Mouse (Mus musculus) midbrain, embryonic 12.5 days (tissue): Measurements from ENCODE around the gene Mef2a. TPM values are rescaled to one million over a fixed set of nuclear protein-coding genes. Genes with fewer than 3 reads are reported as not detected.
A peak's percentile ranks its signal among the peaks of the same experiment; 100 is the strongest.

Experiments
- ATAC-seq: fragments of 200-750 bp; cut with Nextera tagmentation; 2 replicates; pipeline ENCODE4 v1.8.0; 2017; ENCODE audit warnings: low read depth, moderate TSS enrichment, moderate library complexity; ENCODE audit not compliant: low FRiP score
- H3K27ac ChIP-seq: fragments of 300-500 bp; sonication (generic); replicated peaks from 2 replicates; pipeline ENCODE4 v1.5.1; 2016; ENCODE audit warnings: mild to moderate bottlenecking
- H3K27me3 ChIP-seq: fragments of 300-500 bp; sonication (generic); 2 replicates; pipeline ENCODE4 v1.6.1; 2016; ENCODE audit warnings: mild to moderate bottlenecking
- H3K36me3 ChIP-seq: fragments of 300-500 bp; sonication (generic); 2 replicates; pipeline ENCODE4 v1.6.1; 2016
- H3K4me1 ChIP-seq: fragments of 300-500 bp; sonication (generic); 2 replicates; pipeline ENCODE4 v1.6.1; 2016
- H3K4me2 ChIP-seq: fragments of 300-500 bp; sonication (generic); replicated peaks from 2 replicates; pipeline ENCODE4 v1.6.1; 2016; ENCODE audit warnings: mild to moderate bottlenecking, moderate library complexity
- H3K4me3 ChIP-seq: fragments of 300-500 bp; sonication (generic); 2 replicates; pipeline ENCODE4 v1.5.1; 2016; ENCODE audit warnings: mild to moderate bottlenecking
- H3K9ac ChIP-seq: fragments of 300-500 bp; sonication (generic); replicated peaks from 2 replicates; pipeline ENCODE4 v1.6.1; 2016; ENCODE audit warnings: mild to moderate bottlenecking, moderate library complexity
- H3K9me3 ChIP-seq: fragments of 300-500 bp; sonication (generic); 2 replicates; pipeline ENCODE4 v1.6.1; 2016; ENCODE audit warnings: mild to moderate bottlenecking
- WGBS: fragments of 180-500 bp; shearing (Covaris S2); methylation state at CpG from one replicate; pipeline ENCODE4 v1.1.7; 2016; 5-methylcytosine and 5-hydroxymethylcytosine counted together
- polyA plus RNA-seq: library from polyadenylated mRNA; unstranded; fragments of >200 nt; fragmentation: Nextera tagmentation; extraction: Ambion mirVana; gene quantifications from 2 replicates; pipeline ENCODE4 v1.2.1, GENCODE M21; 2016

Mef2a gene
- polyA plus RNA-seq = 29.7 and 32.0 TPM in 2 replicates

- peak; percentile 94 for ATAC-seq
- H3K9me3 ChIP-seq = no peaks in the 10 kb centered on the region
- no peaks in the 10 kb centered on the region; the same call in 1 of the 2 replicates for H3K27me3 ChIP-seq
- H3K4me1 ChIP-seq = peaks cover 15% of the 10 kb centered on the region
- H3K4me3 ChIP-seq = peak within 1 kb of the TSS; percentile 92
- peak within 1 kb of the TSS; percentile 96 for H3K9ac ChIP-seq
- H3K27ac ChIP-seq = peak within 1 kb of the TSS; percentile 98
- peak within 1 kb of the TSS; percentile 86 for H3K4me2 ChIP-seq
- WGBS = under 1% methylated on average over 81 of the region's 89 CpGs
- H3K36me3 ChIP-seq = no peaks in the 10 kb centered on the region
Measured at GRCm38 (mm10) chr7:67372729-67373583, at the start of gene Mef2a. Gene Mef2a (minus strand): TSS chr7:67372858.

GRCm38 (mm10) chr7:67421476-67422186, 49.0 kb upstream of the Mef2a start:
- Histone ChIP-seq H3K4me2 (no peak overlapping the region), H3K27ac (no peak overlapping the region), H3K9ac (no peak overlapping the region), H3K4me3 (no peak overlapping the region), H3K36me3 (no peaks in the 10 kb centered on the region), H3K9me3 (no peaks in the 10 kb centered on the region), H3K27me3 (no peaks in the 10 kb centered on the region), H3K4me1 (0 out of 2 replicates have a peak, but pooled peaks cover 3% of the 10 kb centered on the region)
- 82% methylated on average over 12 of the region's 12 CpGs for WGBS
- no peak for ATAC-seq

GRCm38 (mm10) chr7:67421088-67421475, 48.4 kb upstream of the Mef2a start:
- ATAC-seq = no peak

DNA sequence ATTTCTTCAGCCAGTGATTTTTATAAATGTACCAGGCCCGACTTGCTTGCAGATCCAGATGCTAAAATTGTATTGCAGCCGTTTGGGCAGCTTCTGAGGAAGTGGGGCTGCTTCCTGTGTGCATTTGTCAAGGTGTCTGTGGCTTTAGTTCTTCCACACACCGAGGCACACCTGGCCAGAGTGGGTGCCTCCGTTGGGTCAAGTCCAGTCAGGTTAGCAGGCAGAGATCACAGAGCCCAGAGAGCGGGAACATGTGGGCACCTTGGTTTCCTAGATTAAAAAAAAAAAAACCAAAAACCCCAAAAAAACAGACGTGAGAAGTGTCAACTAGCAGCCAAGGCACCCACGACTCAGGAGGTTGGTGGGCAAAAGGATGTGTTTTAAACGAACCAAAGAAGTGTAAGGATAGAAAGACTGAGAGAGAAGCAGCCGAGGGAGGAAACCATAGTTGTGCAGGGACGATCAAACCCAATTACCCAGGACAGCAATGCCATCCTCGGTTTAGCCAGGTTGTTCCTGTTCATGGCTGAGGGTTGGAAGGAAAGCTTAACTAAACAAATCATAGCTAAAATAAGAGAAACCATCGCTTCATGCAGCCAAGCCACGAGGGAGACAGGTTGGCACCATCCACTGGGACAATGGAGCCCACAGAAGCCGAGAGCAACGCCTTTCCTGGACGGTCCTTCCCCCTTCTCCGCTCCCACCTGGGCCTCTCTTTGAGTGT, 47.1 kb upstream of the Mef2a start:
- no peaks in the 10 kb centered on the region for H3K27me3 ChIP-seq
- no peak overlapping the region for H3K4me3 ChIP-seq
- H3K9me3 ChIP-seq = no peaks in the 10 kb centered on the region
- H3K27ac ChIP-seq = no peak overlapping the region
- H3K36me3 ChIP-seq = no peaks in the 10 kb centered on the region
- ATAC-seq = no peak
- no peak overlapping the region for H3K4me2 ChIP-seq
- 0 out of 2 replicates have a peak, but pooled peaks cover 3% of the 10 kb centered on the region for H3K4me1 ChIP-seq
- H3K9ac ChIP-seq = no peak overlapping the region
- WGBS = 88% methylated on average over 17 of the region's 17 CpGs

More at GRCm38 (mm10) chr7:67421088-67421475, 48.4 kb upstream of the Mef2a start:
- Histone ChIP-seq H3K9ac (no peak overlapping the region), H3K36me3 (no peaks in the 10 kb centered on the region), H3K9me3 (no peaks in the 10 kb centered on the region), H3K27ac (no peak overlapping the region), H3K4me3 (no peak overlapping the region), H3K4me1 (0 out of 2 replicates have a peak, but pooled peaks cover 3% of the 10 kb centered on the region), H3K27me3 (no peaks in the 10 kb centered on the region), H3K4me2 (no peak overlapping the region)
- 73% methylated on average over 3 of the region's 3 CpGs for WGBS

- H3K4me3 ChIP-seq = no peak overlapping the region
- WGBS = 97% methylated on average over 5 of the region's 5 CpGs
- no peak overlapping the region for H3K27ac ChIP-seq
- no peak overlapping the region for H3K9ac ChIP-seq
- no peak overlapping the region for H3K4me2 ChIP-seq
- no peaks in the 10 kb centered on the region for H3K9me3 ChIP-seq
- H3K4me1 ChIP-seq = 0 out of 2 replicates have a peak, but pooled peaks cover 3% of the 10 kb centered on the region
- H3K36me3 ChIP-seq = no peaks in the 10 kb centered on the region
- H3K27me3 ChIP-seq = no peaks in the 10 kb centered on the region
- ATAC-seq = no peak
Measured at GRCm38 (mm10) chr7:67418122-67418521, 45.5 kb upstream of the Mef2a start.

GRCm38 (mm10) chr7:67414766-67415165, 42.1 kb upstream of the Mef2a start:
- no peaks in the 10 kb centered on the region for H3K36me3 ChIP-seq
- no peaks in the 10 kb centered on the region for H3K27me3 ChIP-seq
- H3K4me1 ChIP-seq = no peaks in the 10 kb centered on the region
- H3K9me3 ChIP-seq = no peaks in the 10 kb centered on the region
- no peak overlapping the region for H3K27ac ChIP-seq
- ATAC-seq = no peak
- no peak overlapping the region for H3K4me3 ChIP-seq
- H3K9ac ChIP-seq = no peak overlapping the region
- 88% methylated on average over 8 of the region's 8 CpGs for whole genome bisulfite sequencing
- no peak overlapping the region for H3K4me2 ChIP-seq

GRCm38 (mm10) chr7:67412686-67413085, 40.0 kb upstream of the Mef2a start:
- no peaks in the 10 kb centered on the region for H3K27me3 ChIP-seq
- ATAC-seq = no peak
- no peaks in the 10 kb centered on the region for H3K4me1 ChIP-seq
- no peak overlapping the region for H3K4me2 ChIP-seq
- H3K4me3 ChIP-seq = no peak overlapping the region
- H3K36me3 ChIP-seq = no peaks in the 10 kb centered on the region
- no peak overlapping the region for H3K9ac ChIP-seq
- H3K27ac ChIP-seq = no peak overlapping the region
- no peaks in the 10 kb centered on the region for H3K9me3 ChIP-seq
- 83% methylated on average over 10 of the region's 10 CpGs for WGBS

- Histone ChIP-seq H3K36me3 (no peaks in the 10 kb centered on the region), H3K27ac (no peak overlapping the region), H3K4me2 (no peak overlapping the region), H3K9me3 (no peaks in the 10 kb centered on the region), H3K4me3 (no peak overlapping the region), H3K9ac (no peak overlapping the region), H3K27me3 (no peaks in the 10 kb centered on the region), H3K4me1 (no peaks in the 10 kb centered on the region)
- ATAC-seq = no peak
- 94% methylated on average over 2 of the region's 2 CpGs for WGBS
Measured at GRCm38 (mm10) chr7:67407019-67407418, 34.4 kb upstream of the Mef2a start.

DNA sequence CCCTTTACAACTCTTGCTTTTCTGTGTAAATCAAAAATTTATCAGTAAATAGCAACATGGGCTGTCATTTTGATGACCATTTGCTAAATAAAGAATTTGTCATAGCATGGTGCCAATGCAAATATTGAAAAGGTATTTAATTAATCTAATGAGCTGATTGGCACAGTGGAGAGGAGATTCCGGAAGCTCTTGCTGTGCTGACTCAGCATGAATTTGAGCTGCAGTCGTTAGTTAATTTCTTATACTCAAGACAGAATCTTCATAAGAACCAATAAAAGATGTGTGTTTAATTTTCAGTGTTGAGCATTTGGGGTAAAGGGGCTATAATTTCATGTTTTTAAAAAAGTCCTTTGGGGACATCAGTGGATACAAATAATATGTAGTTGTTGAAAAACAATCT, 31.5 kb upstream of the Mef2a start:
- H3K4me1 ChIP-seq = no peaks in the 10 kb centered on the region
- H3K27me3 ChIP-seq = no peaks in the 10 kb centered on the region
- no peak for ATAC-seq
- H3K9ac ChIP-seq = no peak overlapping the region
- H3K4me3 ChIP-seq = no peak overlapping the region
- no peaks in the 10 kb centered on the region for H3K36me3 ChIP-seq
- H3K27ac ChIP-seq = no peak overlapping the region
- WGBS = 85% methylated on average over 2 of the region's 2 CpGs
- H3K4me2 ChIP-seq = no peak overlapping the region
- H3K9me3 ChIP-seq = no peaks in the 10 kb centered on the region

- no peak overlapping the region for H3K4me2 ChIP-seq
- H3K27me3 ChIP-seq = no peaks in the 10 kb centered on the region
- 66% methylated on average over 7 of the region's 7 CpGs for WGBS
- no peak overlapping the region for H3K27ac ChIP-seq
- no peak for ATAC-seq
- no peak overlapping the region for H3K9ac ChIP-seq
- no peak overlapping the region for H3K4me3 ChIP-seq
- H3K4me1 ChIP-seq = no peaks in the 10 kb centered on the region
- no peaks in the 10 kb centered on the region for H3K36me3 ChIP-seq
- H3K9me3 ChIP-seq = no peaks in the 10 kb centered on the region
Measured at GRCm38 (mm10) chr7:67402353-67402752, 29.7 kb upstream of the Mef2a start.

DNA sequence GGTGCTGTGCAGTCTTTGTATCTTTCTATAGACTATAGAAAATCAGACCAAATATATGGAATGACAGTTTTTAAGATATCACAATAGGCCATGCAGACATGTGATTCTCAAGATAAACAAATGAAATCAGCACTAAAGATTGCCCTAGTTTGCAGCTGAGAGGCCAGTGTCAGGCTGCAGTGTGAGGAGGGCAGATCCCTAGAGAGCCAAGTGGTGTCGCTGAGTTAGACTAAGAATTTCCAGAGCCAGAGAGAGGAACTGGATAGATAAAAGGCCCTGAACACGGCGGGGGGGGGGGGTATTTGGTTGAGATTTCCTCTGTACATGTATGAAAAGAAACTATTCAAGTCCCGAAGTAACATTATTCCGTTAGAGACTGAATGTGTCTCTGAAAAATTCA, 28.7 kb upstream of the Mef2a start:
- no peaks in the 10 kb centered on the region for H3K4me1 ChIP-seq
- no peak overlapping the region for H3K27ac ChIP-seq
- H3K27me3 ChIP-seq = no peaks in the 10 kb centered on the region
- no peak overlapping the region for H3K9ac ChIP-seq
- no peaks in the 10 kb centered on the region for H3K36me3 ChIP-seq
- ATAC-seq = no peak
- H3K4me3 ChIP-seq = no peak overlapping the region
- no peaks in the 10 kb centered on the region for H3K9me3 ChIP-seq
- H3K4me2 ChIP-seq = no peak overlapping the region
- WGBS = 57% methylated on average over 5 of the region's 5 CpGs

DNA sequence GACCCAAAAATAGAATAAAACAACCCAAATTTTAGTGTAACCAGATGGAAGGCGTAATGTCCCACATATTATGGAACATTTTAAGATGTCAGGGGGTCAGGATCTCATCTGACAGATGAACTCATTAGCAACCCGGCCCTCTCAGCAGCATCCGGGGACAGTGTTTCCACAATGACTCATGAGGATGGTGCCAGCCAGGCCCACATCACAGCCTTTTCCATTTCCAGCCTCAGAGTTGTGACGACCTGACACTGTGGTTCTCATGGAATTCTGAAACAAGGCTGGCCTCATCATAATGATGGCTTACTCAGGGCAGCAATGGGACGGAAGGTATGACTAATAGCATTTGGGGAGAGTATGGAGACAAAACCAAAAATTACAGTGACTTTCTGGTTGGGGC, 18.1 kb upstream of the Mef2a start:
- Histone ChIP-seq H3K27ac (no peak overlapping the region), H3K4me1 (no peaks in the 10 kb centered on the region), H3K36me3 (no peaks in the 10 kb centered on the region), H3K27me3 (no peaks in the 10 kb centered on the region), H3K9me3 (no peaks in the 10 kb centered on the region), H3K9ac (no peak overlapping the region), H3K4me3 (no peak overlapping the region), H3K4me2 (no peak overlapping the region)
- no peak for ATAC-seq
- WGBS = 74% methylated on average over 5 of the region's 5 CpGs
